Comparison of ENCODE assay signal across 8 mouse cellular contexts in genomic region chr8:84973803-84974542, GRCm38 (mm10). TPM values are rescaled to one million over a fixed set of nuclear protein-coding genes. Genes with fewer than 3 reads are reported as not detected.
DNase-seq lines count a peak whose midpoint lies in the region; ATAC-seq and TF ChIP-seq lines count a peak whose summit lies in the region.

No protein-coding gene starts in this region.

- peak; percentile 89 for DNase-seq in midbrain, embryonic 11.5 days (ENCODE audit: low spot score, missing footprints)
- DNase-seq in R1 (ENCODE audit: low read depth, low spot score), result peak; percentile 83
- DNase-seq in induced T-regulatory cell, adult 2 months (ENCODE audit: low read depth), result peak; percentile 86
- peak; percentile 66 to 72 for DNase-seq in lung, adult 18-20 months
- peak; percentile 53 for DNase-seq in stomach, postnatal 0 days (ENCODE audit: low spot score)
- DNase-seq in layer of hippocampus, adult 11-12 months (ENCODE audit: low spot score), result no peak

- H3K9me3 ChIP-seq in midbrain, embryonic 11.5 days (ENCODE audit: control insufficient read depth, low read length), result no peaks in the 10 kb centered on the region
- no peaks in the 10 kb centered on the region for H3K9me3 ChIP-seq in midbrain, embryonic 13.5 days
- H3K9me3 ChIP-seq in stomach, postnatal 0 days (ENCODE audit: control insufficient read depth, low read length), result no peaks in the 10 kb centered on the region

- no peak for ATAC-seq in midbrain, embryonic 11.5 days (ENCODE audit: low FRiP score)
- ATAC-seq in midbrain, embryonic 13.5 days, result no peak
- ATAC-seq in common myeloid progenitor, adult 5-6 weeks (replicated peaks; ENCODE audit: low read depth, poor library complexity, severe bottlenecking), result peak; percentile 15; the same call in 1 of the 2 replicates
- ATAC-seq in stomach, postnatal 0 days (ENCODE audit: low FRiP score, low TSS enrichment), result 0 out of 2 replicates have a peak, but pooled peaks have one; percentile 15

- no peak overlapping the region for H3K9ac ChIP-seq in midbrain, embryonic 11.5 days (ENCODE audit: low read length)
- no peak overlapping the region for H3K9ac ChIP-seq in midbrain, embryonic 13.5 days (replicated peaks)
- no peak overlapping the region for H3K9ac ChIP-seq in stomach, postnatal 0 days (ENCODE audit: low read length)

- H3K36me3 ChIP-seq in midbrain, embryonic 11.5 days (ENCODE audit: control insufficient read depth, insufficient read depth, low read length), result 0 out of 2 replicates have a peak, but pooled peaks cover 3% of the 10 kb centered on the region
- H3K36me3 ChIP-seq in midbrain, embryonic 13.5 days, result peaks cover 44% of the 10 kb centered on the region
- no peaks in the 10 kb centered on the region; the same call in 1 of the 2 replicates for H3K36me3 ChIP-seq in stomach, postnatal 0 days (ENCODE audit: control insufficient read depth, insufficient read depth, low read length)

- H3K27me3 ChIP-seq in midbrain, embryonic 11.5 days (ENCODE audit: control insufficient read depth, insufficient read depth, low read length), result peaks cover 24% of the 10 kb centered on the region
- H3K27me3 ChIP-seq in midbrain, embryonic 13.5 days, result peaks cover 21% of the 10 kb centered on the region
- H3K27me3 ChIP-seq in stomach, postnatal 0 days (ENCODE audit: control insufficient read depth, insufficient read depth, low read length), result no peaks in the 10 kb centered on the region

- 61% methylated on average over 4 of the region's 4 CpGs for WGBS in midbrain, embryonic 11.5 days
- WGBS in midbrain, embryonic 13.5 days, result 66% methylated on average over 4 of the region's 4 CpGs
- 49% methylated on average over 4 of the region's 4 CpGs for WGBS in stomach, postnatal 0 days

- H3K27ac ChIP-seq in midbrain, embryonic 11.5 days (ENCODE audit: low read depth, low read length), result no peak overlapping the region
- no peak overlapping the region for H3K27ac ChIP-seq in midbrain, embryonic 13.5 days
- H3K27ac ChIP-seq in stomach, postnatal 0 days (replicated peaks), result no peak overlapping the region

- H3K4me1 ChIP-seq in midbrain, embryonic 11.5 days (ENCODE audit: control insufficient read depth, insufficient read depth, low read length), result peaks cover 41% of the 10 kb centered on the region
- H3K4me1 ChIP-seq in midbrain, embryonic 13.5 days (replicated peaks), result peaks cover 65% of the 10 kb centered on the region
- H3K4me1 ChIP-seq in stomach, postnatal 0 days (replicated peaks; ENCODE audit: control insufficient read depth, insufficient read depth), result peaks cover 10% of the 10 kb centered on the region; the same call in 1 of the 2 replicates

- no peak overlapping the region for H3K4me3 ChIP-seq in midbrain, embryonic 11.5 days (ENCODE audit: low read depth, low read length)
- no peak overlapping the region for H3K4me3 ChIP-seq in midbrain, embryonic 13.5 days (replicated peaks)
- H3K4me3 ChIP-seq in stomach, postnatal 0 days (ENCODE audit: low read depth, low read length), result no peak overlapping the region

- no peak overlapping the region for H3K4me2 ChIP-seq in midbrain, embryonic 11.5 days
- H3K4me2 ChIP-seq in midbrain, embryonic 13.5 days (replicated peaks), result no peak overlapping the region
- H3K4me2 ChIP-seq in stomach, postnatal 0 days (replicated peaks; ENCODE audit: low read depth), result no peak overlapping the region

- TF ChIP-seq EP300 in stomach, postnatal 0 days (optimal IDR thresholded peaks at IDR 0.05), result no peak

- TF ChIP-seq CTCF in stomach, postnatal 0 days (IDR thresholded peaks at IDR 0.05; ENCODE audit: low read depth), result peak; percentile 98

RNA-seq across cellular contexts. Expression of gene Rnaseh2a, which starts 4.4 kb away (rescaled TPM):
- polyA plus RNA-seq in midbrain, embryonic 11.5 days (2014; fragmentation: Nextera tagmentation; extraction: Ambion mirVana), result 113 and 121 TPM in 2 replicates
- polyA plus RNA-seq in midbrain, embryonic 13.5 days (2015; fragmentation: Nextera tagmentation; extraction: Ambion mirVana), result 66.5 and 68.6 TPM in 2 replicates
- 95.8 and 148 TPM in 2 replicates for total RNA-seq in common myeloid progenitor, adult 5-6 weeks (2017)
- polyA plus RNA-seq in stomach, postnatal 0 days (2015; fragmentation: Nextera tagmentation; extraction: Ambion mirVana), result 79.4 and 80.1 TPM in 2 replicates

RNA-seq across cellular contexts. Expression of gene Junb, which starts 4.5 kb away (rescaled TPM):
- 3.4 and 4.5 TPM in 2 replicates for polyA plus RNA-seq in midbrain, embryonic 11.5 days (2014; fragmentation: Nextera tagmentation; extraction: Ambion mirVana)
- 3.5 and 6.1 TPM in 2 replicates for polyA plus RNA-seq in midbrain, embryonic 13.5 days (2015; fragmentation: Nextera tagmentation; extraction: Ambion mirVana)
- 82.2 and 102 TPM in 2 replicates for total RNA-seq in common myeloid progenitor, adult 5-6 weeks (2017)
- polyA plus RNA-seq in stomach, postnatal 0 days (2015; fragmentation: Nextera tagmentation; extraction: Ambion mirVana), result 88.5 and 95.9 TPM in 2 replicates

RNA-seq across cellular contexts. Expression of gene Prdx2, which starts 4.6 kb away (rescaled TPM):
- 1,298 and 1,349 TPM in 2 replicates for polyA plus RNA-seq in midbrain, embryonic 11.5 days (2014; fragmentation: Nextera tagmentation; extraction: Ambion mirVana)
- 1,603 and 1,658 TPM in 2 replicates for polyA plus RNA-seq in midbrain, embryonic 13.5 days (2015; fragmentation: Nextera tagmentation; extraction: Ambion mirVana)
- total RNA-seq in common myeloid progenitor, adult 5-6 weeks (2017), result 631 and 634 TPM in 2 replicates
- polyA plus RNA-seq in stomach, postnatal 0 days (2015; fragmentation: Nextera tagmentation; extraction: Ambion mirVana), result 370 and 376 TPM in 2 replicates

RNA-seq across cellular contexts. Expression of gene Gm49661, which starts 4.7 kb away (rescaled TPM):
- not detected in 2 replicates for polyA plus RNA-seq in midbrain, embryonic 11.5 days (2014; fragmentation: Nextera tagmentation; extraction: Ambion mirVana)
- polyA plus RNA-seq in midbrain, embryonic 13.5 days (2015; fragmentation: Nextera tagmentation; extraction: Ambion mirVana), result not detected in 2 replicates
- total RNA-seq in common myeloid progenitor, adult 5-6 weeks (2017), result not detected in 2 replicates
- polyA plus RNA-seq in stomach, postnatal 0 days (2015; fragmentation: Nextera tagmentation; extraction: Ambion mirVana), result not detected in 2 replicates

RNA-seq across cellular contexts. Expression of gene Hook2, which starts 16.4 kb away (rescaled TPM):
- polyA plus RNA-seq in midbrain, embryonic 11.5 days (2014; fragmentation: Nextera tagmentation; extraction: Ambion mirVana), result 11.4 and 11.8 TPM in 2 replicates
- polyA plus RNA-seq in midbrain, embryonic 13.5 days (2015; fragmentation: Nextera tagmentation; extraction: Ambion mirVana), result 23.5 and 23.8 TPM in 2 replicates
- 9.2 and 13.5 TPM in 2 replicates for total RNA-seq in common myeloid progenitor, adult 5-6 weeks (2017)
- polyA plus RNA-seq in stomach, postnatal 0 days (2015; fragmentation: Nextera tagmentation; extraction: Ambion mirVana), result 28.8 and 30.9 TPM in 2 replicates

Comparison
In these comparisons a context has a peak if more than half of its experiments do, and no peak if none do; other contexts are left out.
1. ATAC-seq: peak in common myeloid progenitor, adult 5-6 weeks (single experiment) and stomach, postnatal 0 days (single experiment); none in midbrain, embryonic 11.5 days (single experiment) and midbrain, embryonic 13.5 days (single experiment).
2. RNA of gene Junb, which starts 4.5 kb away (polyA plus RNA-seq): 88.5 to 95.9 TPM in stomach, postnatal 0 days; 3.5 to 6.1 TPM in midbrain, embryonic 13.5 days and 3.4 to 4.5 TPM in midbrain, embryonic 11.5 days; every median in the first group is over 10 times any median in the second.